Mouse (Mus musculus) hindbrain, embryonic 15.5 days (tissue): ENCODE measurements around the gene Rims3. TPM values are rescaled to one million over a fixed set of nuclear protein-coding genes. Genes with fewer than 3 reads are reported as not detected.

Experiments used
- ATAC-seq: fragments of 200-750 bp; cut with Nextera tagmentation; 2 replicates; pipeline ENCODE4 v1.8.0; 2017; ENCODE audit warnings: low read depth, moderate number of reproducible peaks, moderate TSS enrichment; ENCODE audit not compliant: low FRiP score
- H3K27ac ChIP-seq: fragments of 300-500 bp; sonication (generic); replicated peaks from 2 replicates; pipeline ENCODE4 v1.5.1; 2015; ENCODE audit warnings: mild to moderate bottlenecking, inconsistent platforms
- H3K27me3 ChIP-seq: fragments of 300-500 bp; sonication (generic); 2 replicates; pipeline ENCODE4 v1.6.1; 2015; ENCODE audit warnings: control low read depth, inconsistent platforms
- H3K36me3 ChIP-seq: fragments of 300-500 bp; sonication (generic); 2 replicates; pipeline ENCODE4 v1.6.1; 2015; ENCODE audit warnings: control low read depth, inconsistent platforms
- H3K4me1 ChIP-seq: fragments of 300-500 bp; sonication (generic); replicated peaks from 2 replicates; pipeline ENCODE4 v1.6.1; 2015; ENCODE audit warnings: control low read depth, inconsistent platforms
- H3K4me2 ChIP-seq: fragments of 300-500 bp; sonication (generic); 2 replicates; pipeline ENCODE4 v1.6.1; 2015; ENCODE audit warnings: moderate library complexity, mild to moderate bottlenecking, inconsistent platforms
- H3K4me3 ChIP-seq: fragments of 300-500 bp; sonication (generic); 2 replicates; pipeline ENCODE4 v1.5.1; 2015; ENCODE audit warnings: mild to moderate bottlenecking, inconsistent platforms
- H3K9ac ChIP-seq: fragments of 300-500 bp; sonication (generic); 2 replicates; pipeline ENCODE4 v1.6.1; 2015; ENCODE audit warnings: inconsistent platforms
- H3K9me3 ChIP-seq: fragments of 300-500 bp; sonication (generic); 2 replicates; pipeline ENCODE4 v1.6.1; 2016; ENCODE audit warnings: control low read depth, inconsistent platforms
- WGBS: fragments of 180-500 bp; shearing (Covaris S2); methylation state at CpG from one replicate; pipeline ENCODE4 v1.1.7; 2015; 5-methylcytosine and 5-hydroxymethylcytosine counted together
- polyA plus RNA-seq: library from polyadenylated mRNA; unstranded; fragments of >200 nt; fragmentation: Nextera tagmentation; extraction: Ambion mirVana; gene quantifications from 2 replicates; pipeline ENCODE4 v1.2.1, GENCODE M21; 2015

Rims3 gene
- polyA plus RNA-seq, 1 experiment from 2014 or later = 26.4 TPM

DNA sequence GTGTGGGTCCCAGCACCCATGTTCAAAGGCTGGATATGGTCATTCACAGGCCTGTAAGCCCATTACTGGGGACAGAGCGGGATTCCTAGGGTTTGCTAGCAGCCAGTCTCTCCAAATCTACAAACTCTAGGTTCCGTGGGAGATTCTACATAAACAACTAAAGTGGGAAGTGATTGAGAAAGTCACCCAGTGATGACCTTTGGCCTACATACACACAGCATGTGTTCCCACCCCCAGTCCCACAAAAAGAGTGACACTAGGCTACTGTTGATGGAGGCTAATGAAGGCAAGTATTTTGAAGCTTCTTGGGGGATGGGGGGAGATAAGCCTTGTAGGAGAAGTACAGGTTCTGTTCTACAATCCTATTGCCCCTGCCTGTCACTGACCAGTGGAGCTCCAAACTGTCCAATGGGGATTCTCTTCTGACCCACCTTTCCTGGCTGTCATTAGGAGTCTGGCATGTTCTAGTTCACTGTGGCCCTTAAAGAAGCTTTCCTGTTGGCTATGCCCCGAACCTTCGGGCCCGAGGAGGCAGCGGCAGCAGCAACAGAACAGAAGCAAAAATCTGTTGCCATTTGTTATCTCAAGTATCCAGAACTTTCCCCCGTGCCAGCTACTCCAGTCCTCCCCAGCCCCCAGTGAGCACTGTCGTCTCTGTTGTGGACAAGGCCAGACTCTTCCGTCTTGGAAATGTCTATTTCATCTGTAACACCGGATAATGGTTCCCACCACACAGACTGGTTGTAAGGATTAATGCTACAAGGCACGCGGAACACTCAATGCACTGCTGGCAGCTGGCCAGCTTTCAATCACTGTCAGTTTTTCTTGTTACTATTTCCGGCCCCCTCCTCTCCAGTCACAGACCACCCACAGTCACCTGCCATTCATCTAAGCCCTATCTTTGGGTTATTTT is 30.8 kb downstream of the Rims3 start:
- ATAC-seq = no peak
- 39% methylated on average over 13 of the region's 13 CpGs for WGBS

DNA sequence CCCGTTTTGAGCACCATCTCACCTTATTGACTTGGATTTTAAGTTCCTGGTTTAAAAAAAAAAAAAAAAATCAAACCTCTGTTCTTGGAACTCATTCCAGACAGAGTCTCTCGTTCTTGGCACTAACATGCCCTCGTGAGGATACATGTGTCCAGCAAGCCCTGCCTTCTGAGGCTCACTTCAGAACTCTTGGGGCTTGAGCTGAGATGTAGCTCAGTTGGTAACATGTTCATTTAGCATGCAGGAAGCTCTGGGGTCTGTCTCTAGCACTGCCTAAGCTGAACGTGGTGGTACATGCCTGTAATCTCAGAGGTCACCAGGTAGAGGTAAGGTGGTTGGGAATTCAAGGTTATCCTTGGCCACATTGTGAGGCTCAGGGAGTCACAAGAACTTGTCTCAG is 31.5 kb downstream of the Rims3 start:
- no peaks in the 10 kb centered on the region for H3K9me3 ChIP-seq
- no peak for ATAC-seq
- H3K36me3 ChIP-seq = no peaks in the 10 kb centered on the region
- no peak overlapping the region for H3K4me3 ChIP-seq
- no peak overlapping the region for H3K9ac ChIP-seq
- H3K27ac ChIP-seq = no peak overlapping the region
- no peak overlapping the region for H3K4me2 ChIP-seq
- whole genome bisulfite sequencing = 34% methylated on average over 4 of the region's 4 CpGs
- peaks cover 25% of the 10 kb centered on the region for H3K4me1 ChIP-seq
- H3K27me3 ChIP-seq = no peaks in the 10 kb centered on the region

More for the DNA sequence above, 30.8 kb downstream of the Rims3 start:
- no peak overlapping the region for H3K4me3 ChIP-seq
- H3K36me3 ChIP-seq = no peaks in the 10 kb centered on the region
- no peak overlapping the region for H3K9ac ChIP-seq
- no peak overlapping the region for H3K4me2 ChIP-seq
- H3K27me3 ChIP-seq = no peaks in the 10 kb centered on the region
- no peaks in the 10 kb centered on the region for H3K9me3 ChIP-seq
- peaks cover 30% of the 10 kb centered on the region for H3K4me1 ChIP-seq
- no peak overlapping the region for H3K27ac ChIP-seq

DNA sequence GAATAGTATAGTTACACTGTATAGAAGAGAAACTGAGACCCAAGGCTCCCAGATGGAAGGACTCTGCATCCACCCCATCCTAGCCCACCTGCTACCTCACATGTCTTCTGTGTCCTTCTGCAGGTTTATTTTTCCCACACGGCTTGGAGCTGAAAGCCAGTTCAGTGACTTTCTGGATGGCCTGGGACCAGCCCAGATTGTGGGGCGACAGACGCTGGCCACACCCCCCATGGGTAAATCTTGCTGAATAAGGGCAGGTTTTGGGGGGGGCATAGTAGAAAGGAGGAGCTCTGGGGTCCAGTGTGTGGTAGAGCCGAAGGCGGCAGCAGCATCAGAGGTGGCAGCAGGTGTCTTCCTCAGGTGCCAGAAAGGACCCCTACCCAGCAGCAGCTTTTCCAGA is 32.2 kb downstream of the Rims3 start:
- Histone ChIP-seq H3K9me3 (no peaks in the 10 kb centered on the region), H3K27ac (no peak overlapping the region), H3K4me3 (no peak overlapping the region), H3K9ac (no peak overlapping the region), H3K36me3 (no peaks in the 10 kb centered on the region), H3K4me1 (peaks cover 19% of the 10 kb centered on the region), H3K27me3 (no peaks in the 10 kb centered on the region), H3K4me2 (no peak overlapping the region)
- no peak for ATAC-seq
- 90% methylated on average over 5 of the region's 5 CpGs for WGBS

DNA sequence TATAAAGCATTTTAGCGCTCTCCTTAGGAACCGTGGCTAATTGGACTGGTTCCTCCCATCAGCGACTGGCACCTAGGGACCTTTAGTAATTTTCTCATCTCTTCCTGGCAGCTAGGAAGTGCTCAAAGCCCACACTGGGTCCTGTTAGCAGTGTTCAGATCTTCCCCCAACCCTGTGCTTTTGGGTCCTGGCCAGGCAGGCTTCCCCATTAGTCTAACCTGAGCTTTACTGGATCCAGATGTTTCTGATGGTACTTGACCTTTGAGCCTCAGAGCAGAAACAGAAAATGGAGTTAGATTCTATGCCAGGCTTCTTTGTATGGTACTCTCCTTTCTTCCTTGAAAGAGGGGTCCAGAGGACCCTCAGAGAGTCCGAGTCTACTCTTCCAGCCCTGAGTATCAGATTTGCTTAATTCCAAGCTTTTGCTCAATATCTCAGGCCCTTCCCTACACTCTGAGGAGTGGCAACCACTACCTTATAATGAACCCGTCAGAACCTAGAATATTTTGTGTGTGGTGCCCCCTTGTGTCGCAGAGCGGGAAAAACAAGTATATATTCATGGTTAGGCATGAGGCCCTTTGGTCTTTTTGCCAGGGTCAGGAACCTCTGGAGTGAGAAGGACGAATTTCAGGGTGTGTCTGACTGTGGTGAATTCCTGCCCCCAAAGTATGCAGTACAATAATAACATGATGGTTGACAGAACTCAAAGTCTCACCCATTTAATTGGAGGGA is 32.9 kb downstream of the Rims3 start:
- H3K4me3 ChIP-seq = no peak overlapping the region

GRCm38 (mm10) chr4:120888884-120889283 is 34.3 kb downstream of the Rims3 start:
- no peak overlapping the region for H3K9ac ChIP-seq
- H3K36me3 ChIP-seq = no peaks in the 10 kb centered on the region
- H3K4me2 ChIP-seq = no peak overlapping the region
- H3K9me3 ChIP-seq = no peaks in the 10 kb centered on the region
- ATAC-seq = no peak
- H3K27ac ChIP-seq = no peak overlapping the region
- H3K4me3 ChIP-seq = no peak overlapping the region
- WGBS = 75% methylated on average over 8 of the region's 8 CpGs
- H3K27me3 ChIP-seq = no peaks in the 10 kb centered on the region
- peaks cover 11% of the 10 kb centered on the region; the same call in 1 of the 2 replicates for H3K4me1 ChIP-seq

More for the DNA sequence above, 32.9 kb downstream of the Rims3 start:
- ATAC-seq = no peak
- Histone ChIP-seq H3K27me3 (no peaks in the 10 kb centered on the region), H3K9ac (no peak overlapping the region), H3K9me3 (no peaks in the 10 kb centered on the region), H3K27ac (no peak overlapping the region), H3K36me3 (no peaks in the 10 kb centered on the region), H3K4me2 (no peak overlapping the region), H3K4me1 (peaks cover 11% of the 10 kb centered on the region)
- WGBS = 31% methylated on average over 8 of the region's 8 CpGs

DNA sequence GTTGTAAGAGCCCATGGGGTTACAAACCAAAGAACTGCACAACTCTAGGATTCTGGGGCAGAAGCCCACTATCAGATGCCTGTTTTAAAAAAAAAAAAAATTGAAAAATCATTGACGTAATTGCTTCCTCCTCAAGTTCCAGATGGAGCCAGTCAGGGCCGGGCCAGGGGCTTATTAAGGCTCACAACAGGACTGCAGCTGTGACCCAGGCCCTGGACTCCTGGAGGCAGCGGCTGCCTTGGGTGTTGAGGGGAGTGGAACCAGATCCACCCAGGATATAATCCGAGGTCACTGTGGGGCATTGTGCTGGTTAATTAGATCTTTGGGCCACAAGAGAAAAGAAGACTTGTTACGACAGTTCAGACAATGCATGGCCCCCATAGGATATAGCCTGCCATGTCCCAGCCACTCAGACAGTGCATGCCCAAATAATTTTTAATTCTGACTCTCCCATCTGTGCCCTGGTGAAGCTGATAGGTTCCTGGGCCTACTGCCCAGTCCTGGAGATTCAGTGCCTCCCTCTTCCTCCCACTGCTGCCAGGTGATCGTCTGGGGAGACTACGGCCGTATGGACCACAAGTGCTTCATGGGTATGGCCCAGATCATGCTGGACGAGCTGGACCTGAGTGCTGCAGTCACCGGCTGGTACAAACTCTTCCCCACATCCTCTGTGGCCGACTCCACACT is 36.3 kb downstream of the Rims3 start:
- H3K27ac ChIP-seq = no peak overlapping the region
- 47% methylated on average over 11 of the region's 11 CpGs for WGBS

GRCm38 (mm10) chr4:120891960-120892359 is 37.3 kb downstream of the Rims3 start:
- H3K27me3 ChIP-seq = no peaks in the 10 kb centered on the region
- H3K4me2 ChIP-seq = no peak overlapping the region
- no peaks in the 10 kb centered on the region for H3K9me3 ChIP-seq
- peaks cover 6% of the 10 kb centered on the region; the same call in 1 of the 2 replicates for H3K4me1 ChIP-seq
- H3K27ac ChIP-seq = no peak overlapping the region
- H3K4me3 ChIP-seq = no peak overlapping the region
- no peak overlapping the region for H3K9ac ChIP-seq
- no peaks in the 10 kb centered on the region for H3K36me3 ChIP-seq
- no peak for ATAC-seq

More for the DNA sequence above, 36.3 kb downstream of the Rims3 start:
- no peak overlapping the region for H3K9ac ChIP-seq
- H3K4me1 ChIP-seq = peaks cover 10% of the 10 kb centered on the region; the same call in 1 of the 2 replicates
- H3K36me3 ChIP-seq = no peaks in the 10 kb centered on the region
- H3K9me3 ChIP-seq = no peaks in the 10 kb centered on the region
- peak; percentile 35; the same call in 1 of the 2 replicates for ATAC-seq
- H3K27me3 ChIP-seq = no peaks in the 10 kb centered on the region
- no peak overlapping the region for H3K4me2 ChIP-seq
- H3K4me3 ChIP-seq = no peak overlapping the region

DNA sequence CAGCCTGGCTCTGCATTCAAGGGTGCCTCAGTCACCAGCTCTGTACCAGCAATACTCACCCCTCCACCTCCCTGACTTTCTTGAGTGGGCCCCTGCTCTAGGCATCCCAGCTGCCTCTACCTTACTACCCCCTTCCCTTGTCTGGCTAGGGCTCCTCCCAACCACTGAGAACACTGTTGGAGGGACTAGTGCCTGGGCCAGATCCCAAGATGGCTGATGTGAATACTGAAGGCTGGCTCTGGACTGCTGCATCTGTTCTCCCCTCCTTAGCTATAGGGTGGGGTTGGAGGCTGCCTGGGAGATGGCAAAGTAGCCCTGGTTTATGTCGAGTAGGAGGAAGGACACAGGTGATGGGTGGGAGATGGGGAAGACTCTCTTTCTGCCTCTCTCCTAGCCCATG is 37.9 kb downstream of the Rims3 start:
- Histone ChIP-seq H3K4me2 (no peak overlapping the region), H3K9me3 (no peaks in the 10 kb centered on the region), H3K27ac (no peak overlapping the region), H3K4me1 (peaks cover 6% of the 10 kb centered on the region; the same call in 1 of the 2 replicates), H3K9ac (no peak overlapping the region), H3K36me3 (no peaks in the 10 kb centered on the region), H3K4me3 (no peak overlapping the region), H3K27me3 (no peaks in the 10 kb centered on the region)
- ATAC-seq = no peak
- 63% methylated on average over 1 of the region's 1 CpGs for WGBS

GRCm38 (mm10) chr4:120893656-120894401 is 39.2 kb downstream of the Rims3 start:
- peak; percentile 32; the same call in 1 of the 2 replicates for ATAC-seq
- no peak overlapping the region for H3K27ac ChIP-seq
- 63% methylated on average over 11 of the region's 11 CpGs for WGBS
- no peaks in the 10 kb centered on the region for H3K27me3 ChIP-seq
- no peak overlapping the region for H3K9ac ChIP-seq
- peaks cover 6% of the 10 kb centered on the region; the same call in 1 of the 2 replicates for H3K4me1 ChIP-seq
- H3K9me3 ChIP-seq = no peaks in the 10 kb centered on the region
- no peak overlapping the region for H3K4me3 ChIP-seq
- no peaks in the 10 kb centered on the region for H3K36me3 ChIP-seq
- no peak overlapping the region for H3K4me2 ChIP-seq

DNA sequence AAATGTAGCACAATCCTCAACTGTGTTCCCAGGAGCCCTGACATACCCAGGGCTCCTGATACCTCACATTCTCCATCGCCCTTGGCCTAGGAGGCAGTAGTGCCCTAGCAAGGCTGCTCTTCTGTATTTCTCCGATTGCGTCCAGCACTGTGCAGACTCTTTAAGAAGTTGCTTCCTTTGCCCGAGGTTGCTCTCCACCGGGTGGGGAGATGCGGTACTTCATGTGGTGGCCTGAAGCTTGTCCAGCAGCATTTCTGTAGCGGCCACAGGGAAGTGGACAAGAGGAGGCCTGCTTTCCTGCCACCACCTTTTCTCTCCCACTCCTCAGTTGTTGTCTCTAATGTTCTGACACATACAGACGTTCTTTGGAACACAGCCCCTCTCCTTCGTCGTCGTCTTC is 40.0 kb downstream of the Rims3 start:
- no peaks in the 10 kb centered on the region for H3K27me3 ChIP-seq
- no peak overlapping the region for H3K27ac ChIP-seq
- H3K36me3 ChIP-seq = no peaks in the 10 kb centered on the region
- no peak overlapping the region for H3K4me2 ChIP-seq
- no peaks in the 10 kb centered on the region for H3K9me3 ChIP-seq
- no peak overlapping the region for H3K4me3 ChIP-seq
- peaks cover 6% of the 10 kb centered on the region; the same call in 1 of the 2 replicates for H3K4me1 ChIP-seq
- no peak overlapping the region for H3K9ac ChIP-seq
- no peak for ATAC-seq
- WGBS = 78% methylated on average over 11 of the region's 11 CpGs

GRCm38 (mm10) chr4:120895226-120895625 is 40.6 kb downstream of the Rims3 start:
- H3K27ac ChIP-seq = no peak overlapping the region
- no peak for ATAC-seq
- peaks cover 6% of the 10 kb centered on the region; the same call in 1 of the 2 replicates for H3K4me1 ChIP-seq
- H3K9me3 ChIP-seq = no peaks in the 10 kb centered on the region
- 76% methylated on average over 7 of the region's 7 CpGs for WGBS
- no peak overlapping the region for H3K9ac ChIP-seq
- no peaks in the 10 kb centered on the region for H3K36me3 ChIP-seq
- H3K4me2 ChIP-seq = no peak overlapping the region
- H3K27me3 ChIP-seq = no peaks in the 10 kb centered on the region
- no peak overlapping the region for H3K4me3 ChIP-seq
